In genomic region chr11:6899271-6900005, GRCm38 (mm10) we compare ENCODE assay signal across 14 mouse cellular contexts.
A peak's percentile ranks its signal among the peaks of the same experiment; 100 is the strongest.
DNase-seq lines count a peak whose midpoint lies in the region; ATAC-seq lines count a peak whose summit lies in the region.
"Had no signal": no experiment of that assay in that cellular context is flagged by ENCODE, and none has a peak within 500 bp of the region (broad histone marks: within the 10 kb centered on the region; RNA-seq: fewer than 3 reads in every experiment).

No protein-coding gene starts in this region.

- H3K4me2 ChIP-seq in neural tube, embryonic 14.5 days (ENCODE audit: low read depth, low read length): no peak overlapping the region
- H3K4me2 ChIP-seq: embryonic facial prominence, embryonic 12.5 days; liver, embryonic 13.5 days had no signal

- no peaks in the 10 kb centered on the region for H3K27me3 ChIP-seq in neural tube, embryonic 14.5 days (ENCODE audit: control insufficient read depth, insufficient read depth, low read length)
- H3K27me3 ChIP-seq: embryonic facial prominence, embryonic 12.5 days; liver, embryonic 13.5 days; megakaryocyte, embryonic 14.5 days had no signal

- no peaks in the 10 kb centered on the region for H3K4me1 ChIP-seq in neural tube, embryonic 14.5 days (ENCODE audit: control insufficient read depth, insufficient read depth, low read length)
- H3K4me1 ChIP-seq: liver, embryonic 13.5 days; megakaryocyte, embryonic 14.5 days had no signal

- H3K9ac ChIP-seq in neural tube, embryonic 14.5 days (replicated peaks; ENCODE audit: low read depth, low read length): no peak overlapping the region
- H3K9ac ChIP-seq: embryonic facial prominence, embryonic 12.5 days; liver, embryonic 13.5 days had no signal

- ATAC-seq in frontal cortex, adult (ENCODE audit: low TSS enrichment): peak; percentile 87
- ATAC-seq in neural tube, embryonic 14.5 days (ENCODE audit: low read depth): 0 out of 2 replicates have a peak, but pooled peaks have one; percentile 41

- WGBS in neural tube, embryonic 14.5 days: 83% methylated on average over 13 of the region's 13 CpGs

- no peaks in the 10 kb centered on the region for H3K9me3 ChIP-seq in neural tube, embryonic 14.5 days (ENCODE audit: control insufficient read depth, low read length)
- H3K9me3 ChIP-seq: embryonic facial prominence, embryonic 12.5 days; liver, embryonic 13.5 days; megakaryocyte, embryonic 14.5 days had no signal

- no peaks in the 10 kb centered on the region for H3K36me3 ChIP-seq in neural tube, embryonic 14.5 days (ENCODE audit: control insufficient read depth, insufficient read depth, low read length)
- H3K36me3 ChIP-seq: embryonic facial prominence, embryonic 12.5 days; liver, embryonic 13.5 days had no signal

- no peak overlapping the region for H3K4me3 ChIP-seq in neural tube, embryonic 14.5 days (ENCODE audit: low read depth, low read length)
- H3K4me3 ChIP-seq: embryonic facial prominence, embryonic 12.5 days; liver, embryonic 13.5 days; megakaryocyte, embryonic 14.5 days had no signal

- no peak for DNase-seq in frontal cortex, postnatal 25 days (ENCODE audit: low spot score in 2 of 2)
- peak; percentile 84 for DNase-seq in ZHBTc4 (ENCODE audit: low read depth, low spot score)
- peak; percentile 67 to 69 for DNase-seq in frontal cortex, adult 2 months (ENCODE audit: extremely low spot score in 1 of 2, low spot score in 1 of 2)
- no peak for DNase-seq in lung, postnatal 25 days (ENCODE audit: low spot score)
- no peak for DNase-seq in kidney, adult 11 months
- DNase-seq in yolk sac, embryonic 10.5 days (ENCODE audit: low spot score): no peak
- DNase-seq: B cell, adult 2 months; gastrocnemius, postnatal 25 days; kidney, postnatal 36 days; liver, embryonic 13.5 days had no signal

- H3K27ac ChIP-seq in neural tube, embryonic 14.5 days (ENCODE audit: low read depth, low read length): no peak overlapping the region; the same call in 1 of the 2 replicates
- H3K27ac ChIP-seq: embryonic facial prominence, embryonic 12.5 days; liver, embryonic 13.5 days had no signal

Comparison
In these comparisons a context has a peak if more than half of its experiments do, and no peak if none do; other contexts are left out.
1. DNase-seq: peak in ZHBTc4 (single experiment) and frontal cortex, adult 2 months (2 of 2); none in frontal cortex, postnatal 25 days (0 of 2), lung, postnatal 25 days (single experiment), kidney, adult 11 months (single experiment) and yolk sac, embryonic 10.5 days (single experiment).